Mouse (Mus musculus): ENCODE results near the gene Sh3glb2.
A peak's percentile ranks its signal among the peaks of the same experiment; 100 is the strongest.

Gene Sh3glb2

GRCm38 (mm10) chr2:30380564-30381376 is 21.6 kb upstream of the Sh3glb2 start:
- DNase-seq (ENCODE audit: low read depth, low spot score), result no peak

GRCm38 (mm10) chr2:30379307-30379706 is 20.2 kb upstream of the Sh3glb2 start:
- DNase-seq (ENCODE audit: low read depth, low spot score), result no peak

GRCm38 (mm10) chr2:30377721-30378120 is 18.6 kb upstream of the Sh3glb2 start:
- no peak for DNase-seq (ENCODE audit: low read depth, low spot score)

DNA sequence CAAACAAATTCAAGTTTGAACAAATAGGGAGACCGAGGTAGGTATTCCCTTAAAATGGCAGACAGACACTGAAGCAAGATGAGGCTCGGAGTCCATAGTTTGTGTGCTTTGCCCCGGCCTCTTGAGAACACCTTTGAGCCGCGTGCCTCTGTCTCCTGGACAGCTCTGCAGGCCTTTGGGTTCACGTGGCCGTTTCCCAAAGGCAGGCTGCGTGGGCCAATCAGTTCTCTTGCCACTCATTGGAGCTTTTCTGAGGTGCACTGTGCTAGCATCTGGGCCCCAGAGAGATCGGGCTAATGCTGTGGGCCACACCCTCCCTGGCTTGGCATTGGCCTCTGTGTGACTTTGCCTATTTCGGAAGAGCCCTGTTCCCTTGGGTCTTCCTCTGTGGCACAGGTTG is 16.8 kb upstream of the Sh3glb2 start:
- DNase-seq (ENCODE audit: low read depth, low spot score), result no peak

GRCm38 (mm10) chr2:30372726-30373125 is 13.6 kb upstream of the Sh3glb2 start:
- no peak for DNase-seq (ENCODE audit: low read depth, low spot score)

- DNase-seq (ENCODE audit: low read depth, low spot score), result no peak
Observed at GRCm38 (mm10) chr2:30371544-30371943, 12.4 kb upstream of the Sh3glb2 start.

- no peak for DNase-seq (ENCODE audit: low read depth, low spot score)
Observed at GRCm38 (mm10) chr2:30366203-30366602, 7.1 kb upstream of the Sh3glb2 start.

DNA sequence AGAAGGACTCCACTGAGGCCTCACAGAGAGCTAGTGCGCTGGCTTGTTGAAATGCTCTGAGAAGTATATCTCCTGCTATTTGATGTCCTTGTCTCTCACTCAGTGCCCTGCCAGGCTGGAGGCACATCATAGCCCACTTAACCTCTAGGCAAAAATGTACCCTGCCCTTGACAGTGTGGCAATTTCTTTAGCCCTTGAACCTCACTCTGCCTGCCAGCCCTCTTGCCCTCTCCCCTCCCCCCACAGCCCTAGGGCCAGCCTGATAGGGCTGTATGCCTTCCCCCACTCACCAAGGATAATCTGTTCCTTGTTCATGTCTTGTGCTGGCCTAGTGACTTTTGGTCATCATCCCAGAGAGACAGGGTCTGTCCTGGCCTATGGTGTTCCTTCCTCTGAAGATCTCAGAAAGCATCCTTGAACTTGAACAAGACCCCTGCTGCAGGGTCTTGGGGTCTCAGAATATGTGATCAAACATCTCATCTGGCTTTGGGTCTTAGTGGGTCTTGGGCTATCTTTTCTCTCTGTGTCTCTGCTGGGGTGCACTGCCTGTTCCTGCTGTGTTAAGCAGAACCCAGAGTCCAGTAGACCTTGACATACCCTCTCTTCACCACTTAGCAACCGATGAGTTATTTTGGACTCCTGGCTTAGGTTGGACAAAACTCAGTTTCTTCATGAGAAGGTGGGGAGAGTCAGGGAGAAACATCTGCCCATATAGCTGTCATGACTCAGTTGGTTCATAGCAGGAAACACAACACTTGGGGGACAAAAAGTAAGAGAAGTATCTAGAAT is 6.3 kb upstream of the Sh3glb2 start:
- no peak for DNase-seq (ENCODE audit: low read depth, low spot score)

DNA sequence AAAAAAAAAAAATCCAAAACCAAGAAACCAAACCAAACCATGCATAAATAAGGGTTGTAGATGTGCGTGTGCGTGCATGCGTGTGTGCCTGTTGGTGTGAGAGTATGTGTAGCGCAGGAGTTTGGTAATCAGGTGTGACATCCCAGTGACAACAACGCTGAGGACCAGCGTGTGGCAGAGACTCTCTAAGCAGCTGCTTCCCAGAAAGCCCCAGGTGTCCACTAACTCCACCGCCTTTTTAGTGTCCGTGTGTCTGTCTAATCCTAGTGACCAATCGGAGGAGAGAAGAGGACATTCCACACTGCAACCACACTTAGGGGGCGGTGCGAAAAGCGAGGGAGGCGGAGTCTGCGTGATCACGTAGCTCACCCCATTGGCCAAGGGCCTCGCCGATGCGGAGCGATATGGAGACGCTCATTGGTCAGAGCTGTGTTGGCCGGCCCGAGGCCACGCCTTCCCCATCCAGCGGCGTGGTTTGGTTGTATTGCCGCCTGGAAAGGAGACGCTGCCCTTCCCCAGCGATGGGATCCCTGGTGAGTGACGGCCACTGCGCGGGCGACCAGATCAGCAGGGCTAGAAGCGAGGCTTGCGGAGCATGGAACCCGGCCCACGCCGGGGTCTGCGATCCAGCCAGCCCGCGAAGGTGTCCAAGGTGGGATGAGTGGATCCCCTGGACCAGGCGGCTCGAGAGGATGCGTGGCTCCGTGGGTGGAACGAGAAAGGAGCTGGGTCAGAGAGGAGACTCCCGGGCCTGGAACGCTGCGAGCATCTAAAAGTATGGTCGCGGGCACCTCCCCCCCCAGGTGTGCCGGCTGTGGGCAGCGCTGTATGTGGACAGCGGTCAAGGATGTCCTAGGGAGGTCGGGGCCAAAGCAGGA is 4.9 kb upstream of the Sh3glb2 start, which contains the start of gene Miga2:
Gene Miga2, plus strand, starts transcription at position 461 of the 878 bp plus-strand sequence.
- DNase-seq (ENCODE audit: low read depth, low spot score), result peak; percentile 98

- no peak for DNase-seq (ENCODE audit: low read depth, low spot score)
Observed at GRCm38 (mm10) chr2:30362865-30363264, 3.7 kb upstream of the Sh3glb2 start.

DNA sequence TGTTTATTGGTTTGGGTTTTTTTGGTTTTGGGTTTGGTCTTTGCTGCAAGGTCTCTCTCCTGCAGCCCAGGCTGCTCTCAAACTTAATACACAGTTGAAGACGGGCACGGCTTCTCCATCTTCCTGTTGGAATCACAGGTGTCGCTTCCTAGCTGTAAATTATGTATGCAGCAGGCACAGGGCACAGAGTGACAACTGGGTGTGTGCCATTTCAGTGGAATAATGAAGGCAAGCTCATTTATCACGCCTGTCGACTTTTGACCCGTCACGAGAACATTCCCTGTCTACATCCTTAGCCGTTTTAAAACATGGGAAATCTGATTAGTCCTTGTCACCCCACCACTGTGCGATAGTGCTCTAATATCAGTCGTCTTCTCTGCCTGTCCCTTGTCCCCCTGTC is 1.5 kb upstream of the Sh3glb2 start:
- DNase-seq (ENCODE audit: low read depth, low spot score), result no peak

GRCm38 (mm10) chr2:30357552-30358510 is 1.3 kb downstream of the Sh3glb2 start:
- no peak for DNase-seq (ENCODE audit: low read depth, low spot score)

GRCm38 (mm10) chr2:30356906-30357305 is 2.2 kb downstream of the Sh3glb2 start:
- DNase-seq (ENCODE audit: low read depth, low spot score), result no peak

GRCm38 (mm10) chr2:30356266-30356665 is 2.9 kb downstream of the Sh3glb2 start:
- DNase-seq (ENCODE audit: low read depth, low spot score), result no peak

DNA sequence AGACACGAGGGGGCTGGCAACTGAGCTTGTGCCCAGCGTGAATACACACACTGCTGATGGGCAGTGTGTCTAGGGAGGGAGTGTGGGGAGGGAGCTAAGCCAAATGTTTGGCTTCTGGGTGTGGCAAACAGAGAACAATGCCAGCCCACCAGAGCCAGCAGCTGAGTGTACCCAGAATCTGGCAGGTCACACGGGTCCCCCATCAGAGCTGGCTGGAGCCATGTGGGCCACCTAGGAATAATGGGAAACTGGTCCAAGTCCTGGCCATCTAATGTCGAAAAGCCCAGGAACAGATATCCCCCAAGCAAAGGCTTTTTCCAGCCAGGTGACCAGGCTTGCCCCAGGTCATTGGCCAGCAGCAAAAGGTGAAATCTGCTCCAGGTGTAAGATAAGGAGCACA is 3.3 kb downstream of the Sh3glb2 start:
- no peak for DNase-seq (ENCODE audit: low read depth, low spot score)

DNA sequence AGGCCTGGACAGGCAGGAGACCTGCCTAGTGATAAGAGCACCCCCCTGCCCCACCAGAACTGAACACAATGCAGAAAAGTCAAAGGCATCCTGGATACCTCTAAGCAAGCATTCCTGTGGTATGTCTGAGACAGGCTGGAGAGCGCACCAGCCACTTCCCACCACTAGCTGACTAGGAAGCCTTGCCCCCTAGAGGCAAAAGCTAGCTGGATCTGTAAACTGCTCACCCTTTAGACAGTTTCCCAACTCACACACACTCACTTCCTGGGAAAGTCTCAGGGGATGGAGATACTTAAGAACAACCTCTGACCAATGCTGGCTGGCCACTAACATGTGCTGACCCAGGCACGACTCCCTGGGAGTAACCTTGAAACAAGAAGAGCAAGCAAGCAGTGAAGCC is 8.0 kb downstream of the Sh3glb2 start:
- no peak for DNase-seq (ENCODE audit: low read depth, low spot score)

GRCm38 (mm10) chr2:30349196-30349595 is 9.9 kb downstream of the Sh3glb2 start:
- no peak for DNase-seq (ENCODE audit: low read depth, low spot score)

DNA sequence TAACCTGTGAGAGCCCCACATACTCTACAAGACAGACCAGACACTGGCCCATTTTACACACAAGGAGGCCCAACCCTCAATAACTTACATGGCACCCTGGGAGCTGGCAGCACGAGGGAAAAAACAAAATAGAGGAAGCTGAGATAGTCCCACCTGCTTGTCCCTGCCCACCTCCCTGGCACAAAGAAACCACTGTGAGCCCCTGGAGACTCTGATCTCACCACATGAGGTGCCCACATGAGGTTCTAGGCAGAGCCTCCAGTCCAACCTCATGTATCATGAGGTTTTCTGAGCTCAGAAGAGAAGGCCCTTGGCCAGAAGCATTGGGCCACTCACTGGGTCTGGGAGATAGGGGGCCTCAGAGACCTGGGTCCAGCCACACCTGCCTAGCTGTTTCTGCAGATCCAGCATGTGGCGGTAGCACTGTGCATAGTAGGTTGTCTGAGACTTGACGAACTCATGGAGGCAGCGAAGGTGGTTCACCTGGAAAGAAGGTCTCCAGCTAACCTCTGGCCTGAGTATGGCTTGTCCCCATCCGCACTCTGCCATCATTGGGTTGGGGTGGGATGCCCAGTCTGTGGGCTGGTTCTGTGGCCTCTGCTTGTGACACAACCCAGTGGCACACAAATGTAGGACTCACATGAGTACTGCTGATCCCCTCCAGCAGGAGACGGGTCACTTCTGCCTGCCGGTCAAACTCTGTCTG is 13.0 kb downstream of the Sh3glb2 start:
- no peak for DNase-seq (ENCODE audit: low read depth, low spot score)

GRCm38 (mm10) chr2:30343601-30344137 is 15.5 kb downstream of the Sh3glb2 start:
- DNase-seq (ENCODE audit: low read depth, low spot score), result no peak

- DNase-seq (ENCODE audit: low read depth, low spot score), result no peak
Observed at GRCm38 (mm10) chr2:30342544-30342943, 16.6 kb downstream of the Sh3glb2 start.

Measured in brain, embryonic 18.5 days (tissue).